Mouse (Mus musculus): ENCODE results near the gene Wdr38. TPM values are rescaled to one million over a fixed set of nuclear protein-coding genes. Genes with fewer than 3 reads are reported as not detected.

Wdr38 gene
- polyA plus RNA-seq, 1 experiment from 2014 or later, result 0.78 TPM

GRCm38 (mm10) chr2:39011971-39012370, 14.7 kb downstream of the Wdr38 start:
- TF ChIP-seq CTCF (IDR thresholded peaks at IDR 0.05; ENCODE audit: low read depth), result no peak
- Histone ChIP-seq H3K4me3 (ENCODE audit: low read depth, low read length) (no peak overlapping the region), H3K9ac (ENCODE audit: low read depth, low read length) (no peak overlapping the region), H3K27ac (ENCODE audit: low read depth, low read length) (no peak overlapping the region), H3K4me2 (replicated peaks; ENCODE audit: low read depth) (no peak overlapping the region), H3K4me1 (replicated peaks; ENCODE audit: control insufficient read depth, insufficient read depth, low read length) (0 out of 2 replicates have a peak, but pooled peaks cover 8% of the 10 kb centered on the region), H3K27me3 (replicated peaks; ENCODE audit: control insufficient read depth, insufficient read depth, low read length) (no peaks in the 10 kb centered on the region), H3K36me3 (ENCODE audit: control insufficient read depth, insufficient read depth) (peaks cover 49% of the 10 kb centered on the region), H3K9me3 (ENCODE audit: control insufficient read depth) (no peaks in the 10 kb centered on the region)
- no peak for ATAC-seq
- 79% methylated on average over 3 of the region's 3 CpGs for WGBS

- Histone ChIP-seq H3K36me3 (ENCODE audit: control insufficient read depth, insufficient read depth) (peaks cover 58% of the 10 kb centered on the region), H3K27ac (ENCODE audit: low read depth, low read length) (no peak overlapping the region), H3K4me2 (replicated peaks; ENCODE audit: low read depth) (no peak overlapping the region), H3K9ac (ENCODE audit: low read depth, low read length) (no peak overlapping the region), H3K9me3 (ENCODE audit: control insufficient read depth) (no peaks in the 10 kb centered on the region), H3K4me1 (replicated peaks; ENCODE audit: control insufficient read depth, insufficient read depth, low read length) (0 out of 2 replicates have a peak, but pooled peaks cover 8% of the 10 kb centered on the region), H3K27me3 (replicated peaks; ENCODE audit: control insufficient read depth, insufficient read depth, low read length) (no peaks in the 10 kb centered on the region), H3K4me3 (ENCODE audit: low read depth, low read length) (no peak overlapping the region)
- 86% methylated on average over 7 of the region's 7 CpGs for WGBS
- no peak for TF ChIP-seq CTCF (IDR thresholded peaks at IDR 0.05; ENCODE audit: low read depth)
- no peak for ATAC-seq
Observed at GRCm38 (mm10) chr2:39012768-39013279, 15.5 kb downstream of the Wdr38 start.

- peaks cover 82% of the 10 kb centered on the region for H3K36me3 ChIP-seq (ENCODE audit: control insufficient read depth, insufficient read depth)
- no peak for ATAC-seq
- no peak overlapping the region for H3K4me2 ChIP-seq (replicated peaks; ENCODE audit: low read depth)
- H3K27me3 ChIP-seq (replicated peaks; ENCODE audit: control insufficient read depth, insufficient read depth, low read length), result no peaks in the 10 kb centered on the region
- H3K9ac ChIP-seq (ENCODE audit: low read depth, low read length), result no peak overlapping the region
- 73% methylated on average over 3 of the region's 3 CpGs for WGBS
- H3K4me3 ChIP-seq (ENCODE audit: low read depth, low read length), result no peak overlapping the region
- H3K27ac ChIP-seq (ENCODE audit: low read depth, low read length), result no peak overlapping the region
- H3K4me1 ChIP-seq (replicated peaks; ENCODE audit: control insufficient read depth, insufficient read depth, low read length), result no peaks in the 10 kb centered on the region
- no peaks in the 10 kb centered on the region for H3K9me3 ChIP-seq (ENCODE audit: control insufficient read depth)
- TF ChIP-seq CTCF (IDR thresholded peaks at IDR 0.05; ENCODE audit: low read depth), result no peak
Observed at GRCm38 (mm10) chr2:39016581-39016980, 19.3 kb downstream of the Wdr38 start.

GRCm38 (mm10) chr2:39020004-39020403, 22.7 kb downstream of the Wdr38 start:
- no peaks in the 10 kb centered on the region for H3K27me3 ChIP-seq (replicated peaks; ENCODE audit: control insufficient read depth, insufficient read depth, low read length)
- TF ChIP-seq CTCF (IDR thresholded peaks at IDR 0.05; ENCODE audit: low read depth), result no peak
- no peaks in the 10 kb centered on the region for H3K4me1 ChIP-seq (replicated peaks; ENCODE audit: control insufficient read depth, insufficient read depth, low read length)
- no peak overlapping the region for H3K9ac ChIP-seq (ENCODE audit: low read depth, low read length)
- no peak for ATAC-seq
- H3K4me3 ChIP-seq (ENCODE audit: low read depth, low read length), result no peak overlapping the region
- H3K9me3 ChIP-seq (ENCODE audit: control insufficient read depth), result no peaks in the 10 kb centered on the region
- H3K36me3 ChIP-seq (ENCODE audit: control insufficient read depth, insufficient read depth), result peaks cover 83% of the 10 kb centered on the region
- 100% methylated on average over 1 of the region's 1 CpGs for WGBS
- no peak overlapping the region for H3K27ac ChIP-seq (ENCODE audit: low read depth, low read length)
- H3K4me2 ChIP-seq (replicated peaks; ENCODE audit: low read depth), result no peak overlapping the region

GRCm38 (mm10) chr2:39031611-39032010, 34.3 kb downstream of the Wdr38 start:
- no peak overlapping the region for H3K4me2 ChIP-seq (replicated peaks; ENCODE audit: low read depth)
- no peaks in the 10 kb centered on the region for H3K27me3 ChIP-seq (replicated peaks; ENCODE audit: control insufficient read depth, insufficient read depth, low read length)
- no peak overlapping the region for H3K9ac ChIP-seq (ENCODE audit: low read depth, low read length)
- no peak for ATAC-seq
- TF ChIP-seq CTCF (IDR thresholded peaks at IDR 0.05; ENCODE audit: low read depth), result no peak
- H3K9me3 ChIP-seq (ENCODE audit: control insufficient read depth), result no peaks in the 10 kb centered on the region
- H3K4me1 ChIP-seq (replicated peaks; ENCODE audit: control insufficient read depth, insufficient read depth, low read length), result no peaks in the 10 kb centered on the region
- peaks cover 69% of the 10 kb centered on the region for H3K36me3 ChIP-seq (ENCODE audit: control insufficient read depth, insufficient read depth)
- H3K27ac ChIP-seq (ENCODE audit: low read depth, low read length), result no peak overlapping the region
- H3K4me3 ChIP-seq (ENCODE audit: low read depth, low read length), result no peak overlapping the region
- WGBS, result 94% methylated on average over 1 of the region's 1 CpGs

- no peak overlapping the region for H3K27ac ChIP-seq (ENCODE audit: low read depth, low read length)
- no peak for TF ChIP-seq CTCF (IDR thresholded peaks at IDR 0.05; ENCODE audit: low read depth)
- no peak overlapping the region for H3K4me2 ChIP-seq (replicated peaks; ENCODE audit: low read depth)
- no peak overlapping the region for H3K4me3 ChIP-seq (ENCODE audit: low read depth, low read length)
- no peak overlapping the region for H3K9ac ChIP-seq (ENCODE audit: low read depth, low read length)
- H3K4me1 ChIP-seq (replicated peaks; ENCODE audit: control insufficient read depth, insufficient read depth, low read length), result no peaks in the 10 kb centered on the region
- no peaks in the 10 kb centered on the region for H3K9me3 ChIP-seq (ENCODE audit: control insufficient read depth)
- no peak for ATAC-seq
- no peaks in the 10 kb centered on the region for H3K27me3 ChIP-seq (replicated peaks; ENCODE audit: control insufficient read depth, insufficient read depth, low read length)
- H3K36me3 ChIP-seq (ENCODE audit: control insufficient read depth, insufficient read depth), result peaks cover 66% of the 10 kb centered on the region
- 93% methylated on average over 1 of the region's 1 CpGs for WGBS
Observed at GRCm38 (mm10) chr2:39040215-39040614, 42.9 kb downstream of the Wdr38 start.

GRCm38 (mm10) chr2:39048515-39048914, 51.2 kb downstream of the Wdr38 start:
- WGBS, result 97% methylated on average over 1 of the region's 1 CpGs
- H3K4me1 ChIP-seq (replicated peaks; ENCODE audit: control insufficient read depth, insufficient read depth, low read length), result no peaks in the 10 kb centered on the region
- no peak for TF ChIP-seq CTCF (IDR thresholded peaks at IDR 0.05; ENCODE audit: low read depth)
- H3K9me3 ChIP-seq (ENCODE audit: control insufficient read depth), result no peaks in the 10 kb centered on the region
- no peak overlapping the region for H3K4me2 ChIP-seq (replicated peaks; ENCODE audit: low read depth)
- peaks cover 71% of the 10 kb centered on the region for H3K36me3 ChIP-seq (ENCODE audit: control insufficient read depth, insufficient read depth)
- no peak for ATAC-seq
- H3K27ac ChIP-seq (ENCODE audit: low read depth, low read length), result no peak overlapping the region
- no peaks in the 10 kb centered on the region for H3K27me3 ChIP-seq (replicated peaks; ENCODE audit: control insufficient read depth, insufficient read depth, low read length)
- H3K4me3 ChIP-seq (ENCODE audit: low read depth, low read length), result no peak overlapping the region
- no peak overlapping the region for H3K9ac ChIP-seq (ENCODE audit: low read depth, low read length)

Other genes with a start within 250 kb of the Wdr38 start
- gene Nr6a1, start 69.8 kb upstream of the Wdr38 start, polyA plus RNA-seq (2015; fragmentation: Nextera tagmentation; extraction: Ambion mirVana), result 1.6 and 1.7 TPM in 2 replicates
- gene Olfml2a, start 65.5 kb upstream of the Wdr38 start, polyA plus RNA-seq (2015; fragmentation: Nextera tagmentation; extraction: Ambion mirVana), result 1.2 and 1.5 TPM in 2 replicates
- 68.3 and 73.3 TPM in 2 replicates for gene Arpc5l, start 7.9 kb downstream of the Wdr38 start, polyA plus RNA-seq (2015; fragmentation: Nextera tagmentation; extraction: Ambion mirVana)
- 585 and 607 TPM in 2 replicates for gene Rpl35, start 8.1 kb downstream of the Wdr38 start, polyA plus RNA-seq (2015; fragmentation: Nextera tagmentation; extraction: Ambion mirVana)
- gene Golga1, start 68.1 kb downstream of the Wdr38 start, polyA plus RNA-seq (2015; fragmentation: Nextera tagmentation; extraction: Ambion mirVana), result 26.7 and 31.5 TPM in 2 replicates
- 3.2 and 4.3 TPM in 2 replicates for gene Scai, start 193.3 kb downstream of the Wdr38 start, polyA plus RNA-seq (2015; fragmentation: Nextera tagmentation; extraction: Ambion mirVana)
- 53.6 and 54.5 TPM in 2 replicates for gene Ppp6c, start 229.0 kb downstream of the Wdr38 start, polyA plus RNA-seq (2015; fragmentation: Nextera tagmentation; extraction: Ambion mirVana)